Mouse (Mus musculus) Muller cell, postnatal 12 days (primary cell): Measurements from ENCODE around the gene Scn7a.

ENCODE experiments used
- DNase-seq: peaks from one replicate; pipeline ENCODE4 v3.0.0-alpha.2; 2015; ENCODE audit errors: inconsistent ontology term

The Scn7a gene

GRCm38 (mm10) chr2:66784765-66785164 is at the start of gene Scn7a:
Gene Scn7a (minus strand): TSS chr2:66784914.
- DNase-seq, result peak; percentile 65

- DNase-seq, result no peak
Observed at GRCm38 (mm10) chr2:66827729-66828128, 43.0 kb upstream of the Scn7a start.

GRCm38 (mm10) chr2:66819862-66820559 is 35.3 kb upstream of the Scn7a start:
- DNase-seq, result no peak

- DNase-seq, result peak; percentile 31
Observed at GRCm38 (mm10) chr2:66799676-66800249, 15.0 kb upstream of the Scn7a start.

GRCm38 (mm10) chr2:66797493-66797892 is 12.8 kb upstream of the Scn7a start:
- DNase-seq, result no peak

- DNase-seq, result no peak
Observed at GRCm38 (mm10) chr2:66791629-66792028, 6.9 kb upstream of the Scn7a start.

DNA sequence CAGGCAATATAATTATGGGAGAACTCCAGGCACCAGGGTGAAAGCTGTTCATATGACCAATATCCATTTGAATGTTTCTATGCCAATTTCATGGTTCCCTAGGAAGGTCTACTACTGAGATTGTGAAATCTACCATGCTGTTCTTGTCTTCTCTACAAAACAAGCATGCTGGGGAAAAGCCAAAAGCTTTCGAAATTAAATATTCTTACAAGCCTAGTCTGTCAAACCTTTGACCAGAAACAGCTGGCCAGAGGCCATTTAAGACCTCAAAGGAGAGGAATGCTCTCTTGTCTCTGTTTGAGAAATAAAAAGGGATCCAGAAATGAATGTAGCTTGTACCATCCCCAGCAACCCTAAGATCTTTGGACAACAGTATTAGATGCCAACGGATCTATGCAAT is 3.8 kb downstream of the Scn7a start:
- DNase-seq, result peak; percentile 77

GRCm38 (mm10) chr2:66767980-66768379 is 16.7 kb downstream of the Scn7a start:
- DNase-seq, result no peak

DNA sequence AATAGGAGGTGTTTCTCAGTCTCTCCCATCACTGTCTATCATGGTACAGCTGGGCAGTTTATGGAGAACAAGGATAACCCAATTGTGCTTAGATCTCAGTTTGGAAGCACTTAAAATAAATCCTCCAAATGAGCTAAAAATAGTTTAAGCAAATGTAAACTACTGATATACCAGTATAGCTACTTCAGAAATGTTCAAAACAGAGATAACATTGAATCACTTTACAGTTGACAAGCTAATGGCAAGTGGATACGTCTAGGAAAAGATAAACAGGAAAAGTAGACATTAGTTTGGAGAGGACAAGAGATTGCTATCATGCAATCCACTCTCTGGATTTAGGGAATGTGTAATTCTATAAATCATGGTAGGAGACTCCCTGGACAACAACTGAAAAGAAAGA is 19.5 kb downstream of the Scn7a start:
- no peak for DNase-seq

DNA sequence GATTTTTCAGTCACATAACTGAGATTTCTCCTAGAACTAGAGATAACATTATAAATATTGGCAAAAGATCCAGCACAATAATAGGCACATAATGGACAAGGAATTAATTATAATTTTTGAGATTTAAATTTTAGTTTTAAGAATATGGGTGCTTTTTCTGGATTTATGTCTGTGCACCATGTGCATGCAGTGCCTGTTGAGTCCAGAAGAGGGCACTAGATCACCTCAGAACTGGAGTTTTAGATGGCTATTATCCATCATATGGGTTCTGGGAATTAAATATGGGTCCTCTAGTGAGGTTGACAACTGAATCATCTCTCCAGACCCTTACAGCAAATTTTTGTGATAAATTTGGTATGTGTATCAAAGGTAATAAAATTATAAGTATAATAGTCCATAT is 21.8 kb downstream of the Scn7a start:
- no peak for DNase-seq

DNA sequence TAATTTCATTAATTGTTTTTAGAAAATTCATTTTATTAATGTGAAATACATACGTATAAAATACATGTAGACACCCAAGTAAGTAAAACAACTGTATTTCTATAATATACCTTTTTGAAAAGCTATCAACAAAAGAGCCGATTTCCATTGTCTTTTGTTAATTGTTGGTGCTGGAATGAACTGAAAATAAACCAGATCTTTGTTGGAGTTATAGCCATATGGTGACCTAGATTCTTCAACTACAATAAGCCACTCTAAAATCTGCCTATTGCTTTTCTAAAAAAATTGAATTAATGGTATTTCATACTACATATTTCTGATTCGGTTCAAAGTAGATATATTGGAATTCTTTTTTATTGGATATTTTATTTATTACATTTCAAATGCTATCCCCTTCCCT is 56.7 kb downstream of the Scn7a start:
- DNase-seq, result no peak

DNA sequence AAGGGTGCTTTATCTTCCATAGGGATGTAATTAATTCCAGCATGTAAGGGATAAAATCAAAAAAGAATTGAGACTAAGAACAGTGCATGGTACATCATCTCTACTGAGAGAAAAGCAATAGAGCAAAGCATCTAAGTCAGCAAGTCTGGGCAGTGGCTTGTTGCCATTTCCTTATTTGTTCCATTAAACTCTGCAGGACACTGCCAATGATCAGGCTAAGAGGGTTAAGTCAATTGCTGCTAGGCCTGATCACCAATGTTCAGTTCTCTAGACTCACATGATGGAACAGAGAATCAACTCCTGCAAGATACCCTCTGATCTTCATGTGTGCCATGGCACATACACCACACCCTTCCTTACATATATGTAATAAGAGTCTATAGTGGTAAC is 57.1 kb downstream of the Scn7a start:
- no peak for DNase-seq

GRCm38 (mm10) chr2:66726878-66727584 is 57.7 kb downstream of the Scn7a start:
- peak; percentile 12 for DNase-seq

DNA sequence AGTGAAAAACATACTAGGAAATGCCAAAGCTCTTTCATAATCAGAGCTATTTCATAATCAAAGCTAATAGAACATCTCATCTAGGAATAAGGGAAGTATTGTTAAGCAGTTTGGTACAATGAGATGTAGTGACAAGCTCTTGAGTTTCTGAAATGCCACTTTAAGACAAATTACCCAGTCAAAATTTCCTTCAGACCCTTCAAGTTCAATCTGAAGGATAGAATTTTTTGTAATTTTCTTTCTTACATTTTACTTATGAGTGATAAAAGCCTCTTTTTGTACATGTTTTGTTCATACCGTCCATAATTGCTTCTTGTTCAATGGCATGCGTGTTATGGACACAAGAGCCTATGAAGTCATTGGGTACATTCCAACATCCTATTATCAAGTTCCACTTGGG is 72.6 kb downstream of the Scn7a start:
- DNase-seq, result peak; percentile 96

DNA sequence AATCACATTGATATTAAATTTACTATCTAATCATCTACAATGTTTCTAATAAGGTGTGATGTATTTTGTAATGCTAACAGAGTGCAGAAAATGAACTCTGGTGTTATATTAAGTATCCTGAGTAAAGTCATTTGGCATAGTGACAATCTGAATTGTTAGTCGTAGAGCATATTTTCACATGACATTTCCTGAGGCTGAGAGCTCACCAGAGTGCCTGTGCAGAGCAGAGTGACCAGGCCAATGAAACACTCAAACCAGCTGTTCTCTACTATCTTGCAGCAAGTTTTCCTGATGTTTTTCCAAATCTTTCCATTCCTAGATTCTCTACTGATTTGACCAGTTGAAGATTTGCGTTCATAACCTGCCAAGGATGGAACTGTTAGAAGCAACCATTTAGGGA is 92.4 kb downstream of the Scn7a start:
- DNase-seq, result no peak

- no peak for DNase-seq
Observed at GRCm38 (mm10) chr2:66661988-66662387, 122.7 kb downstream of the Scn7a start.

GRCm38 (mm10) chr2:66656430-66656829 is 128.3 kb downstream of the Scn7a start:
- DNase-seq, result no peak

GRCm38 (mm10) chr2:66655431-66655830 is 129.3 kb downstream of the Scn7a start:
- no peak for DNase-seq

GRCm38 (mm10) chr2:66644384-66644783 is 140.3 kb downstream of the Scn7a start:
- DNase-seq, result peak; percentile 42

DNA sequence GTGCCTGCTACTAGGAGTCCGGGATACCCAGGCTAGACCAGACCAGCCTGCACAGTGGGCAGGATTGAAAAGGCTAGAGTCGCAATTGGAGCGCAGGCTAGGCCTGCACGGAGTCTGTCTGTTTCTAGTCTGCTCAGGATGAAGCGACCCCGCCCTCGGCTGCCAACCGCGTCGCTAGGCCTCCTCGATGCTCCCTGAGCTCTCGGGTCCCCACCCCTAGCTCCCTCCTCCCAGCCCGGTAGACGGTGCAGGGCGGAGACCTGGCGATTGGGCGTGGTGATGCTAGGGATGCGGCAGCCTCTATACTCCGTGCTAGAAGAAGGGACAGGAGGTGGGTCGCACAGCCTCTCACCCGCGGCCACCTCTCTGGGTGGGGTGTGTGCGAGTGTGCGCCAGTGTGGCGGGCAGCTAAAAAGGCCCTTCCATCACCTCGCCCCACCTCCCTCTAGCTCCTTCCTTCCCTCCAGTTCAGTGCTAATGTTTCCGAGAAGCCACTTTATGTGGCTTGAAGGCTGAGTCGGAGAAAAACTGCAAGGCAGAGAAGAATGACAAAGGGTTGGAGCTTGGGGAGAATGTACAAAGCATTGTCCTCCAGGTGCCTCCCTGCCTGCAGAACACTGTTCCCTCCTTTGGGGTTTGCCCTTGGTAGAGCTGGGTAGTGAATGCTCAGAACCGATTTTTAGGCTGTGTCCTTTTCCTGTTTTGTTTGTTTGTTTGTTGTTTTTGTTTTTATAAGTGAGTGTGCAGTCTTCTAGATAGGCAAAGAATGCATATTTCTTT is 149.9 kb downstream of the Scn7a start, which contains the start of gene Scn9a:
Gene Scn9a, minus strand, starts transcription at position 383 of the 780 bp plus-strand sequence.
- peak; percentile 70 for DNase-seq

GRCm38 (mm10) chr2:66632728-66633127 is 152.0 kb downstream of the Scn7a start:
- no peak for DNase-seq
